Mouse (Mus musculus) midbrain, embryonic 12.5 days (tissue): ENCODE data around the gene Hist1h4h. TPM values are rescaled to one million over a fixed set of nuclear protein-coding genes. Genes with fewer than 3 reads are reported as not detected.

Experiments used
- ATAC-seq: fragments of 200-750 bp; cut with Nextera tagmentation; 2 replicates; pipeline ENCODE4 v1.8.0; 2017; ENCODE audit warnings: low read depth, moderate TSS enrichment, moderate library complexity; ENCODE audit not compliant: low FRiP score
- H3K27ac ChIP-seq: fragments of 300-500 bp; sonication (generic); replicated peaks from 2 replicates; pipeline ENCODE4 v1.5.1; 2016; ENCODE audit warnings: mild to moderate bottlenecking
- H3K27me3 ChIP-seq: fragments of 300-500 bp; sonication (generic); 2 replicates; pipeline ENCODE4 v1.6.1; 2016; ENCODE audit warnings: mild to moderate bottlenecking
- H3K36me3 ChIP-seq: fragments of 300-500 bp; sonication (generic); 2 replicates; pipeline ENCODE4 v1.6.1; 2016
- H3K4me1 ChIP-seq: fragments of 300-500 bp; sonication (generic); 2 replicates; pipeline ENCODE4 v1.6.1; 2016
- H3K4me2 ChIP-seq: fragments of 300-500 bp; sonication (generic); replicated peaks from 2 replicates; pipeline ENCODE4 v1.6.1; 2016; ENCODE audit warnings: mild to moderate bottlenecking, moderate library complexity
- H3K4me3 ChIP-seq: fragments of 300-500 bp; sonication (generic); 2 replicates; pipeline ENCODE4 v1.5.1; 2016; ENCODE audit warnings: mild to moderate bottlenecking
- H3K9ac ChIP-seq: fragments of 300-500 bp; sonication (generic); replicated peaks from 2 replicates; pipeline ENCODE4 v1.6.1; 2016; ENCODE audit warnings: mild to moderate bottlenecking, moderate library complexity
- H3K9me3 ChIP-seq: fragments of 300-500 bp; sonication (generic); 2 replicates; pipeline ENCODE4 v1.6.1; 2016; ENCODE audit warnings: mild to moderate bottlenecking
- WGBS: fragments of 180-500 bp; shearing (Covaris S2); methylation state at CpG from one replicate; pipeline ENCODE4 v1.1.7; 2016; 5-methylcytosine and 5-hydroxymethylcytosine counted together
- polyA plus RNA-seq: library from polyadenylated mRNA; unstranded; fragments of >200 nt; fragmentation: Nextera tagmentation; extraction: Ambion mirVana; gene quantifications from 2 replicates; pipeline ENCODE4 v1.2.1, GENCODE M21; 2016

Gene Hist1h4h
- polyA plus RNA-seq, 1 experiment from 2014 or later, result 4.4 TPM

DNA sequence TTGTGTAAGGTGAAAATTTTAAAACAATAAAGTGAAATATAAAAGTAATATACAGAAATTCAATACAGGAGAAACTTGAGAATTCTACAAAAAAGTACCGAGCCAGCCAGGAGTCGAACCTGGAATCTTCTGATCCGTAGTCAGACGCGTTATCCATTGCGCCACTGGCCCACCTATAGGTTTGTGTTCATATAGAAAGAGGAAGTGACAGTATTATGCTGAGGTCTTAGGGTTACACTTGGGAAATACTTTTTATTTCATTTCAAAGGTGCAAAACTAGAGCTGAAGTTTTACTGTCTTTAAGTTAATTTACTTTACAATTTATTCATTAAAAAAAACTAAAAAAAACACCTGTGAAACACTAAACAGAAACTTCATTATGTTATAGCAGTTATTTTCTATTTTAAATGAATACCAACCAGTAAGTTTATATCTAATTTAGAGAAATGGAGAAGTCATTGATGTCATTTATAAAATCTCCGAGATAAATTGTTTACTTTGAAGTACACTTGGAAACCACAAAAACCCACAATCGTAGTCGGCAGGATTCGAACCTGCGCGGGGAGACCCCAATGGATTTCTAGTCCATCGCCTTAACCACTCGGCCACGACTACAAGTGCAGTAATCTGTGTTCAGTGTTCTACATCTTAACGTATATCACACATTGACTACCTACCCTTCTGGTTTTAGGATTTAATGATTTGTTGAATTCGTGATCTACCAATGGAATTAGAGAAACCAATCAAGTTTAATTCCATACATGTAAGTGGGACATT is 30.2 kb upstream of the Hist1h4h start:
- Histone ChIP-seq H3K4me2 (peak overlapping the region; percentile 32), H3K9me3 (no peaks in the 10 kb centered on the region), H3K27me3 (peaks cover 15% of the 10 kb centered on the region), H3K4me3 (no peak overlapping the region), H3K27ac (no peak overlapping the region), H3K4me1 (peaks cover 26% of the 10 kb centered on the region; the same call in 1 of the 2 replicates), H3K9ac (no peak overlapping the region), H3K36me3 (no peaks in the 10 kb centered on the region)
- peak; percentile 28; the same call in 1 of the 2 replicates for ATAC-seq
- WGBS, result 1% methylated on average over 17 of the region's 17 CpGs

DNA sequence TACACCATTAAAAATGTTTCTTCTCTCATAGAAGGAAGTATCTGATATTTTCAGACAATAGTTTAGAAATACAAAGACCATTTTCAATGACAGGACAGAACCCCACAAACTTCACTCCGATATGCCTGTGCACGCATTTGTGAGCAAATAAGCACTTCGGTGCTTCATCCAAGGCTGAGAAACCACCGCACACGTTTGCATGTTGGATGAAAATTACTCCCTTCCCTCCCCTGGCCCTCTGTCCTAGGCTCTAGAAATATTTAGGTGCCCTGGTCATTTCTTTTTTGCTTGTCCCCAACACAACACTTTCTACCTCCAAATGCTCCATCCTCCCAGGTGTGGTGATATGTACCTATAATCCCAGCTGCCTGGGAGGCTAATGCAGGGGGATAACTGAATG is 29.3 kb upstream of the Hist1h4h start:
- 20% methylated on average over 5 of the region's 5 CpGs for WGBS
- Histone ChIP-seq H3K27me3 (peaks cover 15% of the 10 kb centered on the region), H3K9ac (no peak overlapping the region), H3K27ac (no peak overlapping the region), H3K4me2 (peak overlapping the region; percentile 32), H3K36me3 (no peaks in the 10 kb centered on the region), H3K4me3 (no peak overlapping the region), H3K4me1 (peaks cover 31% of the 10 kb centered on the region), H3K9me3 (no peaks in the 10 kb centered on the region)
- ATAC-seq, result no peak

DNA sequence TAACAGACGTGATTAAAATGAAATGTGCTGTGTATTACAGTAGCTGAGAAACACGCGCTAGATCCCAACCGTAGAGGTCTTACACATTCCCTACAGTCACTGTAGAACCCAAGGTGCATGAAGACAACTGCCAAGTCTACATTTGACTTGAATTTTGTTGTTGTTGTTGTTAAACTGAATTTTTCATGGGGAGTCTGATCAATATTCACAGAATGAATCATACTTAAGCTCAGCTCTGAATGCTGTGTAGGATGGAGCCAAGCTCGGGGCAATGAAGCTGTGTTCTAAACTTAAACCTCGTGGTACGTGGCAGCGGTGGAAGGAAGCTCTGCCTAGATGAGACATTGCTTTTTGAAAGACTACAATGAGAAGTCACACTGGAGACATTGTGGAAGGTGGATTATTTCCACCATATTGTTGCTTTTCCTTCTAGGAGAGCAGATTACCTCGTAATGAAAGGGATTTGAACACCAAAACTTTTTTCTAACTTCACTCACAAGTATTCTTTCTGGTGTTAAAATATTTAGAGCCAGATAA is 28.8 kb upstream of the Hist1h4h start:
- Histone ChIP-seq H3K4me1 (peaks cover 31% of the 10 kb centered on the region), H3K27me3 (peaks cover 15% of the 10 kb centered on the region), H3K9ac (no peak overlapping the region), H3K9me3 (no peaks in the 10 kb centered on the region), H3K4me2 (peak overlapping the region; percentile 32; the same call in 1 of the 2 replicates), H3K4me3 (no peak overlapping the region), H3K36me3 (no peaks in the 10 kb centered on the region), H3K27ac (no peak overlapping the region)
- ATAC-seq, result no peak
- WGBS, result 30% methylated on average over 9 of the region's 9 CpGs

DNA sequence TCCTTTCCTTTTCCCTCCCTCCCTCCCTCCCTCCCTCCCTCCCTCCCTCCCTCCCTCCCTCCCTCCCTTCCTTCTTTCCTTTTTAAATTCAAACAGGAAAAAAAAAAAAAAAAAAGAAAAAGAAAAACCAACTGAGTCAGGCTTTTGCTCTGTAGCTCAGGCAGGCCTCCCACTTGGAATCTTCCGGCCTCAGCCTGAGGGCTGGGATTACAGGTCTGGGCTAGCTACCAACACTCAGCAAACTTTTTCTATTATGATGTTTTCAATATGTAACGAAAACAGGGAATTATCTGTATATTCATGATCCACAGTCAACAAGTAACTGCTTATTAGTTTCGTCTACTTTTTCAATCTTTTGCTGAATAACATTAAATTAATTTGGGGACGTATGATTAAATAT is 27.9 kb upstream of the Hist1h4h start:
- H3K4me1 ChIP-seq, result peaks cover 28% of the 10 kb centered on the region
- 35% methylated on average over 4 of the region's 4 CpGs for WGBS
- no peak overlapping the region for H3K9ac ChIP-seq

DNA sequence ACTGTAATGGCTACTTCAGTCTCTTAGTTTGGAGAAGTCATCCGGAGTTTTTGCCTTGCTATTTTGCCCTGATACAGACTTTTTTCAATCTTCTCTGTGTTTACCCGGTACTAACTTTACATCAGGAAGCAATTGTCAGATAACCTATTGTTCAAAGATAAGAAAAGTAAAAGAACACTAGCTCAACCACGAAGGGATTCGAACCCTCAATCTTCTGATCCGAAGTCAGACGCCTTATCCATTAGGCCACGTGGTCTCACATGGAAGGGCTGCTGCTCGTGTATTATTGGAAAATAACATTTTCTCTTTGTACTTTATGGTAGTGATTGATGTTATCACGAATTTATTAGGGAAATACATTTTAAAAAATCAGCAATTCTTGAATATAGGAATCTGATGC is 27.1 kb upstream of the Hist1h4h start:
- Histone ChIP-seq H3K27me3 (peaks cover 12% of the 10 kb centered on the region), H3K9ac (no peak overlapping the region), H3K9me3 (no peaks in the 10 kb centered on the region), H3K4me1 (peaks cover 22% of the 10 kb centered on the region), H3K4me3 (no peak overlapping the region), H3K27ac (no peak overlapping the region), H3K4me2 (no peak overlapping the region), H3K36me3 (no peaks in the 10 kb centered on the region)
- 1% methylated on average over 9 of the region's 9 CpGs for WGBS
- peak; percentile 45; the same call in 1 of the 2 replicates for ATAC-seq

More for the DNA sequence above, 27.9 kb upstream of the Hist1h4h start:
- no peak for ATAC-seq
- no peak overlapping the region for H3K27ac ChIP-seq
- H3K4me3 ChIP-seq, result no peak overlapping the region
- H3K36me3 ChIP-seq, result no peaks in the 10 kb centered on the region
- H3K27me3 ChIP-seq, result peaks cover 19% of the 10 kb centered on the region
- no peak overlapping the region for H3K4me2 ChIP-seq
- no peaks in the 10 kb centered on the region for H3K9me3 ChIP-seq

DNA sequence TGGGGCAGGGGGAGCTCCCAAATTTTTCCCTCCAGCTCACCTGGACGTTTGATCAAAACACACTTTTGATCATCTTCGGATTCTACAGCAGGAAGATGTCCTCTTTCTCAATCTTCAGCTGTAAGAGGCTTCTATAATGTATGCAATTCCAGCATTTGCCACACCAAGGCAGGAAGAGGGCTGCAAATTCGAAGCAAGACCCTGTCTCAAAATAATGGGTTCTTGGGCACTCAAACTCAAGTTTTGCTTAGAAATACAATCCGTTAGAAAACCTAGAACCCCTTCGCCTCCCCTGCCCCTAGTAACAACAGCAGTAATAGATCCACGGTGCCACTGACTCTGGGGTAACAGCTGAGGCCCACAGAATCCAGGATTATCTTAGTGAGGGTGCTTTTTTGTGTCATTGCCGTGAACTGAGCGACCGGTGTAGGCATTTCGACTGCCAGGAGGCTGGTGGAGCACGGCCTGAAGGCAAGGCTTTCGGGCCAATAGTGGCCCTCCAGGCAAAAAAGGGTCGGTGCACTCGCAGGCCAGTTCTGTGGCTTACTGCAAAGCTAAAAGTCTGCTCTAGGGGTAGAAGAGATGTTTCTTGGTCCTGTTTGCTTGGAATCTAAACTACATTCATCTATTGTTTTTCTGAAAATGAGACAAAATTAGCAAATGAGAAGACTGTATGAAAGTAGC is 25.0 kb upstream of the Hist1h4h start:
- Histone ChIP-seq H3K9ac (no peak overlapping the region), H3K4me1 (peaks cover 19% of the 10 kb centered on the region), H3K9me3 (no peaks in the 10 kb centered on the region), H3K27me3 (peaks cover 4% of the 10 kb centered on the region; the same call in 1 of the 2 replicates), H3K4me2 (peak overlapping the region; percentile 48), H3K4me3 (peak overlapping the region; percentile 25), H3K36me3 (no peaks in the 10 kb centered on the region), H3K27ac (no peak overlapping the region; the same call in 1 of the 2 replicates)
- WGBS, result 3% methylated on average over 14 of the region's 14 CpGs
- ATAC-seq, result no peak

DNA sequence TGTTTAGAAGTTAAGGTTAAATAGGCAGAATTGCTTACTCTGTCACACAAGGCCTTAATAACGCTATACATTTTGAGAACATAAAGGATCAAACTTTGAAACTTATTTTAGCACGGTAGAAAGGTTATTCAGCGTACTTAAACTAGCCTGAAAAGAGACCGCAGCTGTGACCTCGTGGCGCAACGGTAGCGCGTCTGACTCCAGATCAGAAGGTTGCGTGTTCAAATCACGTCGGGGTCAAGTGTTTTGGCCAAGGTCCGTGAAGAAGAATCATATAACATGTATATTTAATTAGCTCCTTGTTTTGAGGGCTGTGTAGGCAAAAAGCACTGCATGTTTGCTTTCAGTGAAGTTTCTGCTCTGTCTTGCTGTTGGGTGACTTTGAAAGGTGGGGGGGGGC is 24.5 kb upstream of the Hist1h4h start:
- peaks cover 19% of the 10 kb centered on the region for H3K4me1 ChIP-seq
- peak overlapping the region; percentile 48 for H3K4me2 ChIP-seq
- H3K36me3 ChIP-seq, result no peaks in the 10 kb centered on the region
- ATAC-seq, result no peak
- H3K27me3 ChIP-seq, result peaks cover 4% of the 10 kb centered on the region; the same call in 1 of the 2 replicates
- no peak overlapping the region for H3K9ac ChIP-seq
- peak overlapping the region; percentile 25 for H3K4me3 ChIP-seq
- WGBS, result 2% methylated on average over 13 of the region's 13 CpGs
- no peak overlapping the region for H3K27ac ChIP-seq
- H3K9me3 ChIP-seq, result no peaks in the 10 kb centered on the region

DNA sequence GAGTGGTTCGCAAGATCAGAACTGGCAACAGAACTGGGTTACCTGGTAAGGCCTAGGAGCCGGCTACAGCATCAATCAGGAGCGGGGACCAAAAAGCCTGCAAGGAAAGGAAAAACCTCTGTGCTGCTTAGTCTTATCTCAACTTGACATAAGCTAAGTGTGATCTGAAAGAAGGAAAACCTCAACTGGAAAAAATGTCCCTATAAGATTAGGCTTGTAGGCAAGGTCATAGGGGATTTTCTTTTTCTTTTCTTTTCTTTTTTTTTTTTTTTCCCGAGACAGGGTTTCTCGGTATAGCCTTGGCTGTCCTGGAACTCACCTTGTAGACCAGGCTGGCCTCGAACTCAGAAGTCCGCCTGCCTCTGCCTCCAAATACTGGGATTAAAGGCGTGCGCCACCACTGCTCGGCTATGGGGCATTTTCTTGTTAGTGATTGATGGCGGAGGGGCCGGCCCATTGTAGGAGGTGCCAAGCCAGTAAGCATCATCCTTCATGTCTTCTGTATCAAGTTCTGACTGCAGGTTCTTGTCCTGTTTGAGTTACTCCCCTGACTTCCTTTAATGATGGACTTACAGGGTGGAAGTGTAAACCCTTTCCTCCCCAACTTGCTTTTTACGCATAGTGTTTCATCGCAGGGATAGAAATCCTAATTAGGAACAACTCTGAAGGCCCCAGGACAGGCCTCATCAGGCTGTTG is 23.9 kb upstream of the Hist1h4h start:
- Histone ChIP-seq H3K4me1 (peaks cover 13% of the 10 kb centered on the region), H3K9ac (no peak overlapping the region), H3K4me2 (no peak overlapping the region), H3K27ac (no peak overlapping the region), H3K4me3 (no peak overlapping the region), H3K27me3 (peaks cover 4% of the 10 kb centered on the region; the same call in 1 of the 2 replicates), H3K9me3 (no peaks in the 10 kb centered on the region), H3K36me3 (no peaks in the 10 kb centered on the region)
- no peak for ATAC-seq
- WGBS, result 13% methylated on average over 14 of the region's 14 CpGs

DNA sequence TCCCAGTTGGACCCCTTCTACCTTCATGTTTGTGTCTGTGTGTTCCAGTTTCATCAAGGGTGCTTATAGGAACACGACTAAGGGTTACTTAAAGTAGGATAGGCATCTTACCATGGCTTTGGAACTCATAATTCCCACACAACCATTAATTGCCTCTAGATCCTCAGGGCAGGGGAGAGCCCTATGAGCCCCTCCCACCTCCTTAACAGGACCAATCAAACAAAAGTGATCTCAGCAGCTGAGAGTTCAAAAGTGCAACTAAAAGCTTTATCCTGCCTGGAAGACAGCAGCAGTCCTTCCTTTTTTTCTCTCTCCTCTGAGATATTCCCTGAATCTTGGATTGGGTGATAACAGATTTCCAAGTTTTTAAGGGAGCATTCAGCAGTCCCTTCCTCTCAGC is 20.7 kb upstream of the Hist1h4h start:
- no peak for ATAC-seq
- WGBS, result 38% methylated on average over 1 of the region's 1 CpGs
- peaks cover 10% of the 10 kb centered on the region for H3K4me1 ChIP-seq
- peaks cover 4% of the 10 kb centered on the region; the same call in 1 of the 2 replicates for H3K27me3 ChIP-seq
- H3K4me2 ChIP-seq, result no peak overlapping the region
- H3K9me3 ChIP-seq, result no peaks in the 10 kb centered on the region
- no peak overlapping the region for H3K4me3 ChIP-seq
- H3K9ac ChIP-seq, result no peak overlapping the region
- no peak overlapping the region for H3K27ac ChIP-seq
- no peaks in the 10 kb centered on the region for H3K36me3 ChIP-seq

DNA sequence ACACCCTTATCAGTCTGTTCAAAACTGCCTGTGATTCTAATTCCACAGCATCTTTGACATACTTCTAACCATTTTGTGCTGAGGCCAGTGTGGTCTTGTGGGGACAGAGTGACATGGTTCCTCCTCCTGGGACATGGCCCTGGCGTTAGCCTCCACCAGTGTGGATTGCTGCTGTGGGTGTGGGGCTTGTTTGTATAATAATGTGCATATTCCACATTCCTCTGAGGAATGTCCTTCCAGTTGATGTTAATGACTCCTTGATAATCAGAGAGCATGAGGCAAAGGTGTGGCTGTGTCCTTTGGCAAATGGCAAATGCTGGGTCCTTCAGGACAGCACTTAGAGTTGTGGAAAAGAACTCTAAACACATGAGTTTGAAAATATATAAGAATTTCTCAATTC is 17.3 kb upstream of the Hist1h4h start:
- H3K4me3 ChIP-seq, result no peak overlapping the region
- H3K27me3 ChIP-seq, result no peaks in the 10 kb centered on the region
- no peak for ATAC-seq
- no peak overlapping the region for H3K27ac ChIP-seq
- no peak overlapping the region for H3K9ac ChIP-seq
- no peaks in the 10 kb centered on the region for H3K9me3 ChIP-seq
- WGBS, result 88% methylated on average over 1 of the region's 1 CpGs
- peaks cover 5% of the 10 kb centered on the region; the same call in 1 of the 2 replicates for H3K4me1 ChIP-seq
- no peak overlapping the region for H3K4me2 ChIP-seq
- no peaks in the 10 kb centered on the region for H3K36me3 ChIP-seq

DNA sequence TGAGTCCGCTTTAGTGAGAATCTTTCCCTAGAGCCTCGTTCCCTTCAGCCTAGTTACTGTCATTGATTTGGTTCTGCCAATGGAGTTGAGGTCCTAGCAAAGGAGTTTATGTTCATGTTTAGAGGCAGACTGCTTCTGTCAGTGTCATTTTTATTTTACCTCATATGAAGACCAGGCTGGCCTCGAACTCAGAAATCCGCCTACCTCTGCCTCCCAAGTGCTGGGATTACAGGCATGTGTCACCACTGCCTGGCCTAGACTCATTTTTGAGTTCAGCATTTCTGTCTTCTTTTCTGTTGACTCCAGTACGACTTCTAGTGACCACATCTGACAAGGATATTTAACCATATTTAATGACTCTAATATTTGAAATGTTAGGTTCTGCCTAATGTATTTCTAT is 15.6 kb upstream of the Hist1h4h start:
- H3K4me1 ChIP-seq, result peaks cover 5% of the 10 kb centered on the region; the same call in 1 of the 2 replicates
- no peak for ATAC-seq
- no peak overlapping the region for H3K9ac ChIP-seq
- H3K9me3 ChIP-seq, result no peaks in the 10 kb centered on the region
- WGBS, result 73% methylated on average over 5 of the region's 5 CpGs
- H3K27me3 ChIP-seq, result no peaks in the 10 kb centered on the region
- no peak overlapping the region for H3K4me3 ChIP-seq
- no peak overlapping the region for H3K27ac ChIP-seq
- H3K4me2 ChIP-seq, result no peak overlapping the region
- H3K36me3 ChIP-seq, result no peaks in the 10 kb centered on the region
